Mouse (Mus musculus) megakaryocyte, embryonic 14.5 days (primary cell): ENCODE measurements around the gene Dlx1.

ENCODE experiments used
- FLI1 ChIP-seq: IDR thresholded peaks from 2 replicates; pipeline ENCODE4 v1.6.1; 2012; ENCODE audit warnings: low read length, inconsistent platforms, mixed read lengths
- GATA1 ChIP-seq: IDR thresholded peaks from 3 replicates; pipeline ENCODE4 v1.6.1; 2012; ENCODE audit warnings: mixed read lengths, low read length, inconsistent platforms, borderline replicate concordance

- TF ChIP-seq GATA1 (no peak), FLI1 (no peak)
These were observed 23.8 kb downstream of the Dlx1 start for GRCm38 (mm10) chr2:71551704-71552103.
